Mouse (Mus musculus) lung, postnatal 0 days (tissue): ENCODE results near the gene Zfp207. TPM values are rescaled to one million over a fixed set of nuclear protein-coding genes. Genes with fewer than 3 reads are reported as not detected.
A peak's percentile ranks its signal among the peaks of the same experiment; 100 is the strongest.
"Not testable (repeated sequence)": the region's sequence is repeated elsewhere in the genome, so short reads cannot be mapped to it uniquely, and the experiment has no call there.

Experiments used
- ATAC-seq: fragments of 200-750 bp; cut with Nextera tagmentation; 2 replicates; pipeline ENCODE4 v1.8.0; 2017; ENCODE audit warnings: moderate library complexity
- DNase-seq: peaks from one replicate; pipeline ENCODE4 v3.0.0-alpha.2; 2016; ENCODE audit warnings: low spot score
- H3K27ac ChIP-seq: fragments of 300-500 bp; sonication (generic); 2 replicates; pipeline ENCODE4 v1.5.1; 2014; ENCODE audit warnings: antibody characterized with exemption, mild to moderate bottlenecking, low read length, mixed read lengths
- H3K27me3 ChIP-seq: fragments of 300-500 bp; sonication (generic); replicated peaks from 2 replicates; pipeline ENCODE4 v1.6.1; 2014; ENCODE audit warnings: low read length, mixed read lengths; ENCODE audit not compliant: insufficient read depth
- H3K36me3 ChIP-seq: fragments of 300-500 bp; sonication (generic); 2 replicates; pipeline ENCODE4 v1.6.1; 2014; ENCODE audit warnings: low read length, mixed read lengths; ENCODE audit not compliant: insufficient read depth
- H3K4me1 ChIP-seq: fragments of 300-500 bp; sonication (generic); 2 replicates; pipeline ENCODE4 v1.6.1; 2014; ENCODE audit warnings: antibody characterized with exemption, low read depth, low read length, mixed read lengths; ENCODE audit not compliant: insufficient read depth
- H3K4me2 ChIP-seq: fragments of 300-500 bp; sonication (generic); replicated peaks from 2 replicates; pipeline ENCODE4 v1.6.1; 2014; ENCODE audit warnings: low read depth, mild to moderate bottlenecking, low read length, moderate library complexity, mixed read lengths
- H3K4me3 ChIP-seq: fragments of 300-500 bp; sonication (generic); 2 replicates; pipeline ENCODE4 v1.5.1; 2014; ENCODE audit warnings: low read depth, low read length
- H3K9ac ChIP-seq: fragments of 300-500 bp; sonication (generic); replicated peaks from 2 replicates; pipeline ENCODE4 v1.6.1; 2014; ENCODE audit warnings: low read depth, mild to moderate bottlenecking
- H3K9me3 ChIP-seq: fragments of 300-500 bp; sonication (generic); 2 replicates; pipeline ENCODE4 v1.6.1; 2016; ENCODE audit warnings: low read length, mixed read lengths
- CTCF ChIP-seq: IDR thresholded peaks from 2 replicates; pipeline ENCODE4 v1.5.1; 2016; ENCODE audit warnings: antibody characterized with exemption, mild to moderate bottlenecking
- EP300 ChIP-seq: IDR thresholded peaks from 2 replicates; pipeline ENCODE4 v1.6.1; 2016; ENCODE audit warnings: antibody characterized with exemption, mild to moderate bottlenecking, control low read depth
- WGBS: fragments of 180-500 bp; shearing (Covaris S2); extraction: QIAGEN DNeasy Blood & Tissue Kit; methylation state at CpG from one replicate; pipeline ENCODE4 v1.1.7; 2014; 5-methylcytosine and 5-hydroxymethylcytosine counted together
- polyA plus RNA-seq: library from polyadenylated mRNA; unstranded; fragments of >200 nt; fragmentation: Nextera tagmentation; extraction: Ambion mirVana; gene quantifications from 2 replicates; pipeline ENCODE4 v1.2.1, GENCODE M21; 2015

Gene Zfp207
- polyA plus RNA-seq, 1 experiment from 2014 or later: 120 TPM

- Histone ChIP-seq H3K9me3 (no peaks in the 10 kb centered on the region), H3K4me3 (no peak overlapping the region), H3K9ac (no peak overlapping the region), H3K36me3 (no peaks in the 10 kb centered on the region), H3K4me2 (no peak overlapping the region), H3K27ac (no peak overlapping the region), H3K4me1 (no peaks in the 10 kb centered on the region), H3K27me3 (no peaks in the 10 kb centered on the region)
- TF ChIP-seq EP300 (no peak), CTCF (no peak)
- WGBS: 74% methylated on average over 7 of the region's 7 CpGs
- DNase-seq: no peak
- no peak for ATAC-seq
Measured at GRCm38 (mm10) chr11:80421421-80422047, 38.5 kb downstream of the Zfp207 start.

- no peaks in the 10 kb centered on the region for H3K36me3 ChIP-seq
- H3K4me2 ChIP-seq: no peak overlapping the region
- no peaks in the 10 kb centered on the region for H3K27me3 ChIP-seq
- no peak for DNase-seq
- H3K9ac ChIP-seq: no peak overlapping the region
- ATAC-seq: no peak
- no peaks in the 10 kb centered on the region; the same call in 1 of the 2 replicates for H3K4me1 ChIP-seq
- no peak overlapping the region for H3K27ac ChIP-seq
- 69% methylated on average over 2 of the region's 2 CpGs for WGBS
- TF ChIP-seq CTCF: no peak
- TF ChIP-seq EP300: no peak
- no peak overlapping the region for H3K4me3 ChIP-seq
- H3K9me3 ChIP-seq: no peaks in the 10 kb centered on the region
Measured at GRCm38 (mm10) chr11:80424691-80425090, 41.6 kb downstream of the Zfp207 start.

- no peak overlapping the region for H3K4me2 ChIP-seq
- ATAC-seq (no peak), DNase-seq (no peak)
- no peaks in the 10 kb centered on the region for H3K36me3 ChIP-seq
- H3K27me3 ChIP-seq: no peaks in the 10 kb centered on the region
- H3K9me3 ChIP-seq: no peaks in the 10 kb centered on the region
- TF ChIP-seq CTCF (peak; percentile 3), EP300 (no peak)
- no peaks in the 10 kb centered on the region; the same call in 1 of the 2 replicates for H3K4me1 ChIP-seq
- WGBS: 55% methylated on average over 5 of the region's 5 CpGs
- H3K4me3 ChIP-seq: no peak overlapping the region
- no peak overlapping the region for H3K9ac ChIP-seq
- no peak overlapping the region for H3K27ac ChIP-seq
Measured at GRCm38 (mm10) chr11:80425247-80425778, 42.2 kb downstream of the Zfp207 start.

GRCm38 (mm10) chr11:80426029-80426813 lies 43.1 kb downstream of the Zfp207 start:
- not testable (repeated sequence) for H3K36me3 ChIP-seq, H3K27ac ChIP-seq, DNase-seq, H3K27me3 ChIP-seq, ATAC-seq, H3K9ac ChIP-seq, H3K4me2 ChIP-seq, H3K4me1 ChIP-seq, H3K9me3 ChIP-seq, H3K4me3 ChIP-seq
- 80% methylated on average over 16 of the region's 16 CpGs for WGBS

GRCm38 (mm10) chr11:80428381-80429008 lies 45.4 kb downstream of the Zfp207 start, which contains the start of gene Psmd11:
TSS of gene Psmd11 (plus strand) at chr11:80428615.
- peak within 1 kb of the TSS; percentile 96 for H3K9ac ChIP-seq
- ATAC-seq: peak; percentile 100
- no peaks in the 10 kb centered on the region for H3K27me3 ChIP-seq
- H3K9me3 ChIP-seq: no peaks in the 10 kb centered on the region
- WGBS: 1% methylated on average over 41 of the region's 58 CpGs
- H3K4me3 ChIP-seq: peak within 1 kb of the TSS; percentile 98
- no peaks in the 10 kb centered on the region; the same call in 1 of the 2 replicates for H3K36me3 ChIP-seq
- peak within 1 kb of the TSS; percentile 72 for H3K4me2 ChIP-seq
- H3K27ac ChIP-seq: peak within 1 kb of the TSS; percentile 94
- H3K4me1 ChIP-seq: no peaks in the 10 kb centered on the region; the same call in 1 of the 2 replicates
- TF ChIP-seq EP300 (no peak), CTCF (peak; percentile 83)
- DNase-seq: peak; percentile 99

- H3K36me3 ChIP-seq: no peaks in the 10 kb centered on the region; the same call in 1 of the 2 replicates
- H3K9ac ChIP-seq: peak overlapping the region; percentile 96
- no peaks in the 10 kb centered on the region; the same call in 1 of the 2 replicates for H3K4me1 ChIP-seq
- peak overlapping the region; percentile 98 for H3K4me3 ChIP-seq
- no peaks in the 10 kb centered on the region for H3K9me3 ChIP-seq
- under 1% methylated on average over 36 of the region's 37 CpGs for WGBS
- DNase-seq (peak; percentile 87), ATAC-seq (peak; percentile 65)
- TF ChIP-seq CTCF (no peak), EP300 (peak; percentile 32; the same call in 1 of the 2 replicates)
- H3K27me3 ChIP-seq: no peaks in the 10 kb centered on the region
- peak overlapping the region; percentile 94 for H3K27ac ChIP-seq
- peak overlapping the region; percentile 72 for H3K4me2 ChIP-seq
Measured at GRCm38 (mm10) chr11:80429009-80429475, 46.0 kb downstream of the Zfp207 start.
